Mouse (Mus musculus): ENCODE results near the gene Zfp646. TPM values are rescaled to one million over a fixed set of nuclear protein-coding genes. Genes with fewer than 3 reads are reported as not detected.
A peak's percentile ranks its signal among the peaks of the same experiment; 100 is the strongest.
"Not testable (repeated sequence)": the region's sequence is repeated elsewhere in the genome, so short reads cannot be mapped to it uniquely, and the experiment has no call there.

Zfp646 gene
- 10 to 100 TPM; 28.6 to 30.2 TPM for total RNA-seq (2021)
- long read RNA-seq, full-length matches to known transcripts: 3 of 5 reads
- long read RNA-seq, partial matches to known transcripts: 2 of 5 reads
- long read RNA-seq, other reads (novel, unspliced or antisense): 0 of 5 reads

GRCm38 (mm10) chr7:127876041-127876466, at the start of gene Zfp646:
Gene Zfp646, plus strand, starts transcription at chr7:127876221.
- DNase-seq (ENCODE audit: low spot score in 2 of 2): peak in 1 of 2 experiments; percentile 79

DNA sequence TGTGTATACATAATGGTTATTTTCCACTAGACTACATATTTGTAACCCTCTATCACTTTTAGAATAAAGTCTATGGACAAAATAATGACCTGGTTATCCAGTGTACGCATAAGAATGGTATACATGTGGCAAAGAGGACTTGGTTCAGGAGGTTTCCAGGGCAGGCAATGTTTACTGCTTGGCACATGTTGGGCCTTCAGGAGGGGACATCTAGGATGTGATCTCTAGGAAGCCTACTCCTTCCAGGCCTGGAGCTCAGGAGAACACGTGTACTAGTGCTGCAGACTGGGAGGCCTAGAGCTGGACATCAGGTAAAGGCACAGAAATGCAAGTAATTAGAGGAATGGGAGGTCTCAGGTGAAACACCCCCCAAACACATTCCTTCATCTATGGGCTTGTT, 40.5 kb upstream of the Zfp646 start:
- no peak for DNase-seq (ENCODE audit: low spot score in 2 of 2)

GRCm38 (mm10) chr7:127837473-127837872, 38.5 kb upstream of the Zfp646 start:
- DNase-seq (ENCODE audit: low spot score in 2 of 2): no peak

DNA sequence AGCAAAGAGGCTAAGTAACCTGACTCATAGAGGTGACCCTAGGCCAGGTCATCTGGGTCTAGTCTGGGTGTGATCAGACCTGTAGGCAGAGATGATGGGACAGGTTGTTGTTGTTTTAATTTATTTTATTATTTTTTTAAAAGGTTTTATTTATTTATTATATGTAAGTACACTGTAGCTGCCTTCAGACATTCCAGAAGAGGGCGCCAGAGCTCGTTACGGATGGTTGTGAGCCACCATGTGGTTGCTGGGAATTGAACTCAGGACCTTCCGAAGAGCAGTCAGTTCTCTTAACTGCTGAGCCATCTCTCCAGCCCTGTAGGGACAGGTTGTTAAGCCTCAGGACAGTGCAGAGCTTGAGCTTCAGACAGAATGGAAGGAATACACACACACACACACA, 38.1 kb upstream of the Zfp646 start:
- not testable (repeated sequence) for DNase-seq (ENCODE audit: low spot score in 2 of 2)

GRCm38 (mm10) chr7:127840031-127840430, 36.0 kb upstream of the Zfp646 start:
- not testable (repeated sequence) for DNase-seq (ENCODE audit: low spot score in 2 of 2)

DNA sequence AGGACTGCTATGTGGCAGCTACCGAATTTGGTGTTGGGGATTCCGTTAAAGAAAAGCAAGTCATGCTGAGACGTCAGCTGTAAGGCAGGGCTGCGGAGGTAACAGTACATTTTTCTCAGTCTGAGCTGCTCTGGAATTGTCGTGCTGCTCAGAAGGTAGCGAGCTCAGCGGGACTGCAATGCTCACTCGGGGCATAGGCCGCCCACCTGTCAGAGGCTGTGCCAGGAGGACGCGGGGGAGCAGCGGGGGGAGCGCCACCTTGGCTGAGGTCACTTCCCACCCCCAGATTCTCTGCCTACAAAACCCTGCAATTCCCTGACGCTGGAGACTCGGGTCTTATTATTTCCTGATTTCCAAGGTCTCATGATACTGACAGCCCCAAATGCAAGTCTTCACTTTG, 35.1 kb upstream of the Zfp646 start:
- DNase-seq (ENCODE audit: low spot score in 2 of 2): peak in 1 of 2 experiments; percentile 63

DNA sequence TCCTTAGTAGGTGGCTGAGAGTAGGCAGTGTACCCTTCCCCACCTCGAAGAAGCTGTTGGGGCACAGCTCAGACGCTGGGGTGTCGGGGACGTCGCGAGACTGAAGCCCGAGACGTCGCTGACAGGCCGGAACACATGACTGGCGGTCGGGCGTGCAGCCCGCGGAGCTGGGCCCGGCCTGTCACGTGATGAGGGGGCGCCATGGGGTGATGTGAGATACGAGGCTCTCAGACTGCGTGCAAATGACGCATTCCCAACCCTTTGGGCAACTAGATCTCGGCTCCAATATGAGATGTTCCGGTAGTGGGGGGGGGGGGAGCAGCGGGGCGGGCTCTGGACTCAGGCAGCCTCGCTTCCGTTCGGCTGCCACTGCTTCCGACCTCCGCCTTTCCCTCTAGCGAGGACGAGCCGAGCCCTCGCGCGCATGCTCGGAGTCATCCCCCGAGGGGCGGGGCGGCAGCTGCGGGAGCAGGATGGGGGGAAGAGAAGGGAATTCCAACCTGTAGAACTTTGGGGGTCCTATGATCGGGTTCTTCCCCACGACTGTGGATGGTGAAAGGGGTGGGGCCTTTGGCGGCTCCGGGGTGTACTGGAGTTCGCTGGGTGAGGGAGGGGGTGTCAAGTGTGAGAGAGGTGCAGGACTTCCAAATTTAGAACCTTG, 34.6 kb upstream of the Zfp646 start:
- peak; percentile 93 to 97 for DNase-seq (ENCODE audit: low spot score in 2 of 2)

DNA sequence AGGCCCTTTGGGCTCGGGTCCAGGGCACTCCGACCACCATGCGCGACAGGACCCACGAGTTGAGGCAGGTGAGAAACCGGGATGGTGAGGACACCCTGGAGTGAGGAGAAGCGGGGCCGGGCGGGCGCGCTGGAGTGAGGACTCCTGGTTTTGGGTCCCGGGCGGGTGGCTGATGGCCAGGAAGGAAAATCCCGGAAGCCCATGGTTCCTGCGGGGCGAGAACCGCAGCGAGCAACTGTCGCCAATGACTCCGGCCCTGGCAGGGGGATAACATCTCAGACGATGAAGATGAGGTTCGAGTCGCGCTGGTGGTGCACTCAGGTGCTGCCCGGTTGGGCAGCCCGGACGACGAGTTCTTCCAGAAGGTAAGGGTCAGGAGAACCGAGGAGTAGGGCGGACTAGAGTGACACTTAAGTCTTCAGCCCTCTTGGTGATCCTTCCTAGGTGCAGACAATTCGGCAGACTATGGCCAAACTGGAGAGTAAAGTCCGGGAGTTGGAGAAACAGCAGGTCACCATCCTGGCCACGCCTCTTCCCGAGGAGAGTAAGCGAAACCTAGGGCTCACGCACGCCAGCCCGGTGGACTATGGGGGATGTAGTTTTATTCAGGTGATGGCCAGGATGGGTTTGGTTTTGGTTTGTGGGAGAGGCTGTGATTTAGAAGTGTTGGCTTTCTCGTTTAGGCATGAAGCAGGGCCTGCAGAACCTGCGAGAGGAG, 33.9 kb upstream of the Zfp646 start:
- DNase-seq (ENCODE audit: low spot score in 2 of 2): peak; percentile 72 to 77

- no peak for DNase-seq (ENCODE audit: low spot score in 2 of 2)
Observed at GRCm38 (mm10) chr7:127849973-127850875, 25.8 kb upstream of the Zfp646 start.

- DNase-seq (ENCODE audit: low spot score in 2 of 2): no peak
Observed at GRCm38 (mm10) chr7:127850906-127851305, 25.1 kb upstream of the Zfp646 start.

- no peak for DNase-seq (ENCODE audit: low spot score in 2 of 2)
Observed at GRCm38 (mm10) chr7:127858258-127858657, 17.8 kb upstream of the Zfp646 start.

DNA sequence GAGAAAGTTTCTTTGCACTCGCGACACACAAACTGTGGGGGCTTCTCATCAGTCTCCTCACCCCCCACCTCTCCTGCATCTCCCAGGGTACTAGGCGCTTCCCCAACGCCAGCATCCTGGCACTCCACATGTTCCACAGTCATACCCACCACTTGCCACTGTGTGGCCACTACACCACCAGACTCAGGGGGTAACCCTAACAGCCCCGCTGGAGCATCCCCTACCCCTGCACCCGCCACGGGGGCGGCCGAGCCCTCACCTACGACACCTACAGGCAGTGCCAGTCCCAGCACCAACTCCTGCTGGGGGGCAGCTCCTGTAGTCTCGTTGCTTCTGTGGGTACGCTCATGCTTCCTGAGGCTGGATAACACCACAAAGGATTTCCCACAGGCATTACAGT, 9.6 kb upstream of the Zfp646 start:
- DNase-seq (ENCODE audit: low spot score in 2 of 2): no peak

DNA sequence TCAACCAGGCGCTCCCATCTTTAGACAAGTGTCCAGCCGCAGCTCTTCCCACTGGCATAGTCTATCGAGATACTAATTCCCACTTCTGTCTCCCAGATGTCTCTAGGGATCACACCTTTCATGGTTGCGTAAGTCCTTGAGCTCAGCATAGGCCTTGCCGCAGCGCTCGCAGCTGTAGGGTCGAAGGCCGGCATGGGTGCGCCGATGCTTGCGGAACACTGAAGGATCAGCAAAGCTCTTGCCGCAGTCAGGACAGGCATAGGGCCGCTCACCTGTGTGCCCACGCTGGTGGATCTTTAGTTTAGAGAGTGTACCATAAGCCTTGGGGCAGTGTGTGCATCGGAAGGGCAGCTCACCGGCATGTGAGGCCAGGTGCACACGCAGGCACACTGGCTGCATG, 8.4 kb upstream of the Zfp646 start:
- no peak for DNase-seq (ENCODE audit: low spot score in 2 of 2)

GRCm38 (mm10) chr7:127869149-127869810, 6.7 kb upstream of the Zfp646 start:
- no peak for DNase-seq (ENCODE audit: low spot score in 2 of 2)

DNA sequence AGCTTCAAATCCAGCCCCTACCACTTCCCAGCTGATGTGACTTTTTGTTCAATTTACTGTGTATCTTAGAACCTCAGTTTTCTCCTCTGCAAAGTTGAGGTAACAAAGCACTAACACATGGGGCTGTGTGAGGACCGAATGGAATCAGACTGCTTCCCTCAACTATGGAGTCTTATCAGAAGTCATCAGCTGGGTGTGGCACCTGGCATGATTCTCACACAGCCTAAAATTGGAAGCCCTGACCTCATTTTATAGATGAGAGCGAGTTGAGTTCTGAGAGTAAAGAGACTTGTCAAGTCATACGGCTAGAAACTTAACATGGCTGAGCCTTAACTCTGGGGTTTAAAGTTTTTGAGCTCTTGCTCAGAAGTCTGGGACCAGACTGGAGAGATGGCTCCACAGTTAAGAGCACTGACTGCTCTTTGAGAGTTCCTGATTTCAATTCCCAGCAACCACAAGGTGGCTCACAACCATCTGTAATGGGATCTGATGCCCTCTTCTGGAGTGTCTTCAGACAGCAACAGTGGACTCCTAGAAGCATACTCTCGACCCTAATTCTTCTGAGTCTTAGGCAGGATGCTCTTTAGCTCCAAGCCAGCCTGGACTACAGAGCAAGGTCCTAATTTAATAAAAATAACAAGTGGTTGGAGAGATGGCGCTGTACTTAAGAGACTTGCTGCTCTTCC, 5.7 kb upstream of the Zfp646 start:
- no peak for DNase-seq (ENCODE audit: low spot score in 2 of 2)

- DNase-seq (ENCODE audit: low spot score in 2 of 2): no peak
Observed at GRCm38 (mm10) chr7:127874812-127875626, 1.0 kb upstream of the Zfp646 start.

GRCm38 (mm10) chr7:127875627-127876001, 407 bp upstream of the Zfp646 start:
- DNase-seq (ENCODE audit: low spot score in 2 of 2): peak; percentile 92 to 95

DNA sequence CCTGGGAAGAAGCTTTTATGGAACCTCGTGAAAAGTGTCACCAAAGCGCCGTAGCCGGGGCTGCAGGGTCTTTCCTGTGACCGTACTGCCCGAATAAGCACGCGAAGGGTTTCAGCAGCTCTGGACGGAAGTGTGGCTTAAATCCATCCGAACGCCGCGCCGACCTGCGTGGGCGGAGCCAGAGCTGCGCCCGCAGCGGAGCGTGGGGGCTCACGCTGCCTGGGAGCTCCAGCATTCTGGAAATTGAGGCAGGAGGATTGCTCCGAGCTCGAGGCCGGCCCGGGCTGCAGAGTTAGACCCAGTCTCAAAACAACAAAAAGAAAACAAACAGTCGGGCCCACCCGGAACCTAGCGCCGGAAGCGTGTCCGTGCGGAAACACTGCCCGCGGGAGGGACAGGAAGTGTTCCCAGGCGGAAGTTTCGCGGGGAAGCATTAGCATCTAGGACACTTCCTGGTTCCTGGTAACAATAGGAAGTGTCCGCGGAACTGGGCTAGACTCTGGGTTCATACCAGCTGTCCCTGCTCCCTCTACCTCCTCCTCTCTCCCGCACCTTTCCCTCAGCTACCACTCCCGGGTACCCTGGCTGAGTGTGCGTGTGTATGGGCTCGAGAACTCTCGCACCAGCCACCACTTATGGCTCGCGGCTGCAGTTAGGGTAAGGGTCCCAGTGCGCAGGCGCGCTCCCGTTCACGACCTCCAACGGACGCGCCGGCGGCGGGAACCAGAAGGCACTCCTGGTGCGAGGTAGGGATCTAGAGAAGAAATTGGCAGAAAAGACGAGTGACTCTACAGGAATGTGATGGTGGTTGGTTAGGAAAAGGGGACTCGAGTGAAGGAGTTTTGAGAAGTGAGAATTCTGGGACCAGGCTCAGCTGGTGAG, 687 bp downstream of the Zfp646 start, which contains the start of gene Zfp668:
Gene Zfp668, minus strand, starts transcription at position 362 of the 882 bp plus-strand sequence.
- DNase-seq (ENCODE audit: low spot score in 2 of 2): peak; percentile 91 to 93
